Mouse (Mus musculus): ENCODE results near the gene Klk11.

Gene Klk11

DNA sequence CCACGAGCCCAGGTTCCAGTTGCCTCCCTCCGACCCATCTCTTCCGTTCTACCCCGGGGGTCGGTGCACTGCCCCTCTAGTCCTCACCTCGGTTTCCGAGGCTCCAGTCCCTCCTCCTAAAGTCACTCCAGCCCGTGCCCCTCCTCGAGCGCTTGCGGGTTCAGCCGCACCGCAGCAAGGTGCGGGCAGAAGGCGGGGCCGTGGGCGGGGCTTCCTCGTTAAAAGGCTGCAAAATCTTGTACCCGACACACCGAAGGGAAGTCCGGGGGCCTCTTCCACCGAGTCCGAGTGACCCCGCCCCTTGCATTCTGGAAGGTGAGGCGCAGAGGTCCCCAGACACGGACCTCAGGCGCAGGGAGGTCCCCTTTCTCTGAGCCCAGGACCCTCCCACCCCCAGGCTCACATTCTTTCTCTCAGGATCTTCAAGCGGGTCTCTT lies 22.9 kb downstream of the Klk11 start, which contains the start of gene Klk8:
Gene Klk8 (plus strand): TSS at position 245 of the 437 bp plus-strand sequence.
- DNase-seq: peak in 1 of 2 experiments; percentile 25

DNA sequence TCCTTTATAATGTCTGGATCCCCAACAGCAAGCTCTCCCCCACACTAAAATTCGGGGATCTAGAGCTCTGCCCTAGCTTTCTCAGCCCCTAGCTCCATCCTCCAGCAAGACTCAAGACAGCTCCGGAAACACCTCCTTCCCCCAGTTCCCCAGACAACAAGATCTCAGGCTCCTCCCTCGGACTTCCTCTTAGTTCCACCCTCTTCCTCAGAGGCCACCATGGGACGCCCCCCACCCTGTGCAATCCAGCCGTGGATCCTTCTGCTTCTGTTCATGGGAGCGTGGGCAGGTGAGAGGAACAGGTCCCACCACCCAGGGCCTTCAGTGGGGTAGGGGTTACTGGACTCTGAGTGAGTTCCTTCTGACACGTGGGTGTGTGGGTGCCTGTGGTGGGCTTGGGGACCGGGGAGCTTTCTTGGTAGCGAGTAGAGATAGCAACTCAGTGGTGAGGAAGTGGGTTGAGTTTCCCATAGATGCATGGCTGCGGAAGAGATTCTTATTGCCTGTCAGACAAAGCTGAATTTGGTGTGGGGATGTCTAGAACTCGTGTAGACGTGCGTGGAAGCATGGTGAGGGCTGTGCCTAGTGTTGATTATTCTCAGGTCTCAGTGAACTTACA lies 23.5 kb downstream of the Klk11 start:
- DNase-seq: no peak

DNA sequence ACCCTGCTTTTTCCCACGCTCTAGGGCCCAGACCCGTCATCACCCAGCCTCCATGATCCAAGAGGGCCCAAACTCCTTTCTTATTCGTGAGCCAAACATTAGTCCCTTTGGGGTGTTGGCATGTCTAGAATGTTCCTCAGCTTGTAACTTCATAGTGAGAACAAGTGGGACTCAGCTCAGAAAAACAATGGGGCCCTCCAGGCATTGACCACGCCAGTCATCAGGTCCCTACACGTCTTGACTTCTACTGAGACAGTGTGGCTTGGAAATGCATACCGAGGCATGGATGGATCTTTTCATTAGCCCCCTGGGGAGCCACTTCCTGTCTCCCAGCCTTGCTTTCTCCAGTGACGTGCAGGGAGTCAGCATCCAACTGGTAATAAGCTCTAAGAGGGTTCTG lies 25.5 kb downstream of the Klk11 start:
- DNase-seq: no peak

DNA sequence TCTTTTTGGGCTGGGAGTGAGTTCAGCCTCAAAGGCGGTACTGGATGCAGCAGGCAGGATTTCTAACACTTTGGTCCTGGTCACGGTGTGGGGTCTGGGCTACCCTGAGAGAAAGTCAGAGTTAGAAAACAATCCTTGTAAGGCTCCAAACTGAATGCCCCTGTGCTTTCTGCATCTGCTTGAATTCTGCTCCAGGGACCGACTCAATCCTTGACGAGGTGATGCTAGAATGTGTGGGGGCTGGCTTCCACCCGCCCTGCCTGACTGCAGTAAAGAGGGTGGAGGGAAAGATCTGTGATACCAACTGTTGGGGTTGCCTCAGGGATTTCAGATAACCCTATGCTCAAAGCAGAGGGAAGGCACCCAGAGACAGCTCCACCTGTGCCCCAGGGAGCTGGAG lies 36.6 kb downstream of the Klk11 start, which contains the start of gene Klk7:
Gene Klk7 (plus strand): TSS at position 301 of the 400 bp plus-strand sequence.
- no peak for DNase-seq

DNA sequence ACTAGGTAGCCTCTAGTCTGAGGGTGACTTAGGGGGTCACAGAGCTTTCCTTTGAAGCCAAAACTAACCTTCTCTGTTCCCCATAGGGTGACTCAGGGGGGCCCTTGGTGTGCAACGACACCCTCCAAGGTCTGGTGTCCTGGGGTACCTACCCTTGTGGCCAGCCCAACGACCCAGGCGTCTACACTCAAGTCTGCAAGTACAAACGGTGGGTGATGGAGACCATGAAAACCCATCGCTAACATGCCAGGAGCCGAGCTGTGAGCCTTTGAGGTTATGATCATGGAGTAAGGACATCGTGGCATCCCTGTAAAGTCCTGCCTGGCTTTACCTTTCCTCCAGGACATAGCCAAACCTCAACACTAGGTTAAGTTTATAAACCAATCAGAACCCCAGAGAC lies 40.8 kb downstream of the Klk11 start:
- no peak for DNase-seq

DNA sequence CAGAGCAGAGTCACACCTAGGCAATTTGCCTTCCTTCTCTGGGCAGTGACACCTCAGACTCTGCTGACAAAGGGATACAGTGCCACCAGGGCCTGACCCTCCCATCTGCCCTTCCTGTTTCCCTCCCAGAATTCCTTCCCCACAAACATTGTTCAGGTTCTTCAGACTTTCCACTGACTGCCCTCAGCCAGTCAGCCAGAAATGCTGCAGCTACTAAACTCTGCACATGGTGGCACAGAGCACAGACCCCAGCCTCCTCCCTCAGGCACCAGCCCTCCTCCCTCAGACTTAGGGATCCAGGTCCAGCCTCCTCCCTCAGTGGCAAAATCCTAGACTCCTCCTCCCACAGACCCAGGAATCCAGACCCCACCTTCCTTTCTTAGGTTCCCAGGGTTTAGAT lies 42.3 kb downstream of the Klk11 start:
- no peak for DNase-seq

DNA sequence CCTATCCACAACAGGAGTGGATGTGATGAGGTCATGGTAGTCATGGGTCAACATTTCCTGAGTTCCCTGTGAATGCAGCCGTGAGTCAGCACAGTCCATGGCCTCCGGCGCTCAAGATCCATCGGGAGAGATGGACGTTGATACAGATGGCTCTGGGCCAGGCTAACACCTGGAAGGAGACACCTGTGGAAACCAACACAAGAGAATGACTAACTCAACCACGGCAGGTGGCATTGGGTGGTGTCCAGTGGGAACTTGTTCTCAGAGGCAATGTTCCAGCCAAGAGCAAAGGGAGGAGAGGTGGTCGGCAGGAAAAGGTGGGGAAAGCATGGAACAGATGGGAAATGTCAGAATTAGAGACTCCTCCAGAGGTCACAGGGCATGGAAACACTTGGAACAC lies 47.2 kb downstream of the Klk11 start:
- no peak for DNase-seq

DNA sequence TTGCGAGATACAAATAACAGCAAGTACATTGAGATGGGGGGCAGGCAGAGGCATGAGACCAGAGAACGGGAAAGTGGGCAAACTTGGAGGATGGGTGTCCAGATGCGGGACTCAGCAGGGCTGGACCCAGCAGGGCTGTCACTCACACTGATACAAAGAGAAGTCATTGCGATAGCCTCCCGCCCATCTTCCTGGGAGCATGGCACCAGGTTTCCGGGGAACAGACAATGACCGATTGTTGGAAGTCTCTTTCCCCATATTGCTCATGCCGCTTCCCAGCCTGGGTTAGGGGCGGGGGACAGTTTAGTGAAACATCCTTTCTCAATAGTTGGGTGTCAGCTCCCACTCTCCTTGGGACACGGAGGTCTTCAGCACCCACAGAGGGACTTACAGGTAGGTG lies 49.8 kb downstream of the Klk11 start, which contains the start of gene Klk6:
Gene Klk6 (plus strand): TSS at position 301 of the 400 bp plus-strand sequence.
- DNase-seq: no peak

DNA sequence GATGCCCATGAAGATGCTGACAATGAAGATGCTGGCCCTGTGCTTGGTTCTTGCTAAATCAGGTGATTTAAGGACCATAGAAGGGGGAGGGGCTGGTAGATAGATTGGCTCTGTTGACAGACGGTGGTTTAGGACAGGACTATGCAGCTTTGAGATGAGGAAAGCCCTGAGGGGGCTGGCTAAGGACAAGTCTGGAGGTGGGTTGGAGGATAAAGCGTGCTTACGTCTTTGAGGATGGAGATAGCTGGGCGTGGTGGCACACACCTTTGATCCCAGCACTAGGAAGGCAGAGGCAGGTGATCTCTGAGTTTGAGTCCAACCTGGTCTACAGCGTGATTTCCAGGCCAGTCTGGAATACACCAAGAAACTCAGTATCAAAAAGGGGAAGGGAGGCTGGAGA lies 51.7 kb downstream of the Klk11 start:
- no peak for DNase-seq

DNA sequence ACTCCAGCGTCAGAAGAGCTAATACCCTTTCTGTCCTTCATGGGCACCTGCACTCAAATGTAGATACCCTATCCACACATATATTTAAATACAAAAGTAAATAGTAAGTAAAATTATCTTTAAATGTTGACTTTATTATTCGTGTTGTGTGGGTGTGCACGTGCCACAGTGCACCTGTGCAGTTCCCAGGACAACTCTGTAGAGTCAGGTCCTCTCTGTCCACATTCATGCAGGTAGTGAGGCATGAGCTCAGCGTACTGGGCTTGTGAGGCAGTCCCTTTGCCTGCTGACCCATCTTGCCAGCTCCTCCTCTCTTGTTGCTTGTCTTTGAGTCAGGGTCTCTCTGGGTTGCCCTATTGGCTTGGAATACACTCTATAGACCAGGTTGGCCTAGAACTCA lies 53.3 kb downstream of the Klk11 start:
- no peak for DNase-seq
